Mouse (Mus musculus): Measurements from ENCODE around the gene Stk11ip. TPM values are rescaled to one million over a fixed set of nuclear protein-coding genes. Genes with fewer than 3 reads are reported as not detected.

Stk11ip gene
- polyA plus RNA-seq (2014; fragmentation: Illumina TruSeq; extraction: RNeasy Lipid Tissue Mini Kit (QIAGEN cat#74804); ENCODE audit: low read depth, low replicate concordance) = 9.2 TPM

GRCm38 (mm10) chr1:75521321-75522031, at the start of gene Stk11ip:
Gene Stk11ip (plus strand): TSS chr1:75521529.

DNA sequence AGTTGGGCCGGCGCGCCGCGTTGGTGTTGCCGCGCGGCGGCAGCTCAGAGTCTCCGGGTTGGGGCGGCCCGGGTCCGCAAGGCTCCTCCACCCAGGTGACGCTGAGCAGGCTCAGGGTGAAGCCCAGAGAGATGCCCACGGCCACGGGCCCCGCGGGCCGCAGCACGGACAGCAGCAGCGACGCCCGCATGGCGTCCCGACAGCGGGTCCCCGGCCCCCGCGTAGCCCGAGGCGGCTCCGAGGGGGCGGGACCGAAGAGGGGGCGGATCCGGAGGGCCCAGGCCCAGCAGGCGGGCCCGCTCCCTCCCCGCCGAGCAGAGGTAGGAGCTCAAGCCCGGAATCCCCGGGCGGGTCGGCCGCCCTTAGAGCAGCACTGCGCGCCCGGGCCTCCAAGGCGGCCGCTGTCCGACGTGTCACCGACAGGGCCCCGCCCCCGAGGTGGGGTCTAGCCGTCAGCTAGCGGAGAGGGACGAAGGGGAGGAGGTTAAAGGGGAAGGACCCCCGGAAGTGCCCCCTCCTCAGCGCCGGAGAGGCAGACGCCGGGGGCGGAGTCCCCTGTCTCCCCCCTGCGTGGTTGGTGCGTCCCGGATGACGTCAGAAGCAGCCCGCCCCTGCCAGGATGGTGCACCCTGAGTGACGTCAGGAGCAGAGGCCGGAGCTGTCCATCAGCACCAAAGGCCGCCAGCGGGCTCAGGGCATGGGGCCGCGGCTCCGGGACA, 42.3 kb upstream of the Stk11ip start, which contains the start of the genes Chpf and Tmem198:
Gene Chpf, minus strand, starts transcription at position 392 of the 719 bp plus-strand sequence.
Gene Tmem198, plus strand, starts transcription at position 617 of the 719 bp plus-strand sequence.

GRCm38 (mm10) chr1:75505956-75506831, 15.1 kb upstream of the Stk11ip start, which contains the start of gene Obsl1:
Gene Obsl1 (minus strand): TSS chr1:75506452.

GRCm38 (mm10) chr1:75507006-75507405, 14.3 kb upstream of the Stk11ip start, which contains the start of gene Inha:
Gene Inha (plus strand): TSS chr1:75507077.

GRCm38 (mm10) chr1:75545965-75546956, 24.9 kb downstream of the Stk11ip start, which contains the start of gene Slc4a3:
Gene Slc4a3 (plus strand): TSS chr1:75546266.

Other genes with a start within 250 kb of the Stk11ip start
- gene Resp18, start 243.1 kb upstream of the Stk11ip start, polyA plus RNA-seq (2014; fragmentation: Illumina TruSeq; extraction: RNeasy Lipid Tissue Mini Kit (QIAGEN cat#74804); ENCODE audit: low read depth, low replicate concordance) = not detected
- 85.9 TPM for gene Dnpep, start 203.5 kb upstream of the Stk11ip start, polyA plus RNA-seq (2014; fragmentation: Illumina TruSeq; extraction: RNeasy Lipid Tissue Mini Kit (QIAGEN cat#74804); ENCODE audit: low read depth, low replicate concordance)
- 1,259 TPM for gene Des, start 161.2 kb upstream of the Stk11ip start, polyA plus RNA-seq (2014; fragmentation: Illumina TruSeq; extraction: RNeasy Lipid Tissue Mini Kit (QIAGEN cat#74804); ENCODE audit: low read depth, low replicate concordance)
- gene Speg, start 146.2 kb upstream of the Stk11ip start, polyA plus RNA-seq (2014; fragmentation: Illumina TruSeq; extraction: RNeasy Lipid Tissue Mini Kit (QIAGEN cat#74804); ENCODE audit: low read depth, low replicate concordance) = 125 TPM
- gene Gmppa, start 85.6 kb upstream of the Stk11ip start, polyA plus RNA-seq (2014; fragmentation: Illumina TruSeq; extraction: RNeasy Lipid Tissue Mini Kit (QIAGEN cat#74804); ENCODE audit: low read depth, low replicate concordance) = 62.0 TPM
- not detected for gene Asic4, start 71.1 kb upstream of the Stk11ip start, polyA plus RNA-seq (2014; fragmentation: Illumina TruSeq; extraction: RNeasy Lipid Tissue Mini Kit (QIAGEN cat#74804); ENCODE audit: low read depth, low replicate concordance)
- gene Chpf, start 42.2 kb upstream of the Stk11ip start, polyA plus RNA-seq (2014; fragmentation: Illumina TruSeq; extraction: RNeasy Lipid Tissue Mini Kit (QIAGEN cat#74804); ENCODE audit: low read depth, low replicate concordance) = 18.1 TPM
- 0.55 TPM for gene Tmem198, start 42.0 kb upstream of the Stk11ip start, polyA plus RNA-seq (2014; fragmentation: Illumina TruSeq; extraction: RNeasy Lipid Tissue Mini Kit (QIAGEN cat#74804); ENCODE audit: low read depth, low replicate concordance)
- gene Obsl1, start 15.1 kb upstream of the Stk11ip start, polyA plus RNA-seq (2014; fragmentation: Illumina TruSeq; extraction: RNeasy Lipid Tissue Mini Kit (QIAGEN cat#74804); ENCODE audit: low read depth, low replicate concordance) = 92.8 TPM
- gene Inha, start 14.5 kb upstream of the Stk11ip start, polyA plus RNA-seq (2014; fragmentation: Illumina TruSeq; extraction: RNeasy Lipid Tissue Mini Kit (QIAGEN cat#74804); ENCODE audit: low read depth, low replicate concordance) = 6.3 TPM
- 234 TPM for gene Slc4a3, start 24.7 kb downstream of the Stk11ip start, polyA plus RNA-seq (2014; fragmentation: Illumina TruSeq; extraction: RNeasy Lipid Tissue Mini Kit (QIAGEN cat#74804); ENCODE audit: low read depth, low replicate concordance)